ENCODE assay signal across 8 mouse cellular contexts in the genomic region with DNA sequence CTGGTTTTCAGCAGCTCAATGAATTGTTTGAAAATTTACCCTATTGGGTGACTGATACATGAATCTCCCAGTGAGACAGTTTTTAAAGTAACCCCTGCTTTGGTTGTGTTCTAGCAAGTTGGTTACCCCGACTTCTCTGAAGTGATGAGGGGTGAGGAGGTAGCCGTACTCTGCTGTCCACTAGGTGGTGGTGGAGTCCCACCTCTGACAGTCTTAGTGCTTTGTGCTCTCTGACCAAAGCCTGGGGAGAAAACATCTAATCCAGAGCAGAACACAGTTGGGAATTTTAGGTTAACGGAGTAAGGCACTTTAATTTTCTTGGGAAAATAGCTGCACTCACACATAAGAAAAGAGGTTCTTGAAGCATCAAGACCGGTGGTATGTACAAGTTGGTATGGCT.
DNase-seq lines count a peak whose midpoint lies in the region; ATAC-seq and TF ChIP-seq lines count a peak whose summit lies in the region.

No protein-coding gene starts in this region.

- DNase-seq in thymus, adult 2 months: peak; percentile 2
- no peak for DNase-seq in thymus, postnatal 0 days (ENCODE audit: low spot score)
- DNase-seq in cerebellum, adult 2 months: peak; percentile 72 to 77
- DNase-seq in kidney, postnatal 36 days: peak; percentile 49 to 75
- peak; percentile 80 for DNase-seq in lung, embryonic 14.5 days
- peak; percentile 30 for DNase-seq in retina, postnatal 7 days (ENCODE audit: low read depth, low spot score)

- H3K4me3 ChIP-seq in thymus, adult 2 months (ENCODE audit: control insufficient read depth, insufficient read depth, low read length): no peak overlapping the region
- no peak overlapping the region for H3K4me3 ChIP-seq in cerebellum, adult 2 months (replicated peaks; ENCODE audit: insufficient read depth, low read depth, low read length)
- no peak overlapping the region for H3K4me3 ChIP-seq in forebrain, embryonic 16.5 days (replicated peaks; ENCODE audit: low read length)
- no peak overlapping the region for H3K4me3 ChIP-seq in lung, embryonic 14.5 days (ENCODE audit: low read depth, low read length)

- ATAC-seq in forebrain, embryonic 16.5 days: peak; percentile 85
- peak; percentile 49; the same call in 1 of the 2 replicates for ATAC-seq in lung, embryonic 14.5 days (ENCODE audit: insufficient read depth)
- no peak for ATAC-seq in inflammation-experienced regulatory T-cells, adult 6 months

- TF ChIP-seq POLR2A in thymus, adult 2 months (IDR thresholded peaks at IDR 0.05; ENCODE audit: control insufficient read depth, extremely low read depth, insufficient read depth, low read length, poor library complexity): no peak
- TF ChIP-seq POLR2A in cerebellum, adult 2 months (IDR thresholded peaks at IDR 0.05; ENCODE audit: borderline replicate concordance, insufficient read depth, low read length): no peak

- no peaks in the 10 kb centered on the region for H3K27me3 ChIP-seq in thymus, adult 2 months (ENCODE audit: control insufficient read depth, insufficient read depth, low read length)
- H3K27me3 ChIP-seq in cerebellum, adult 2 months (ENCODE audit: control insufficient read depth, insufficient read depth, low read length): no peaks in the 10 kb centered on the region
- no peaks in the 10 kb centered on the region for H3K27me3 ChIP-seq in forebrain, embryonic 16.5 days (replicated peaks; ENCODE audit: control insufficient read depth, insufficient read depth, low read length)
- no peaks in the 10 kb centered on the region for H3K27me3 ChIP-seq in lung, embryonic 14.5 days (ENCODE audit: insufficient read depth, low read length)

- H3K9me3 ChIP-seq in forebrain, embryonic 16.5 days (ENCODE audit: control insufficient read depth, low read length): no peaks in the 10 kb centered on the region
- H3K9me3 ChIP-seq in lung, embryonic 14.5 days (ENCODE audit: low read depth, low read length): no peaks in the 10 kb centered on the region

- no peak overlapping the region for H3K4me2 ChIP-seq in forebrain, embryonic 16.5 days (ENCODE audit: low read length)
- no peak overlapping the region for H3K4me2 ChIP-seq in lung, embryonic 14.5 days

- H3K9ac ChIP-seq in forebrain, embryonic 16.5 days (replicated peaks; ENCODE audit: low read depth, low read length): no peak overlapping the region
- H3K9ac ChIP-seq in lung, embryonic 14.5 days: no peak overlapping the region

- TF ChIP-seq CTCF in thymus, adult 2 months (IDR thresholded peaks at IDR 0.05; ENCODE audit: borderline replicate concordance, control insufficient read depth, extremely low read depth, insufficient read depth, low read length, poor library complexity): no peak
- peak; percentile 97 for TF ChIP-seq CTCF in cerebellum, adult 2 months (IDR thresholded peaks at IDR 0.05; ENCODE audit: borderline replicate concordance, insufficient read depth, low read depth, low read length)
- TF ChIP-seq CTCF in lung, embryonic 14.5 days (IDR thresholded peaks at IDR 0.05; ENCODE audit: low read depth): peak; percentile 83

- H3K36me3 ChIP-seq in thymus, adult 2 months (ENCODE audit: control insufficient read depth, insufficient read depth, low read length): no peaks in the 10 kb centered on the region
- no peaks in the 10 kb centered on the region for H3K36me3 ChIP-seq in forebrain, embryonic 16.5 days (ENCODE audit: control insufficient read depth, insufficient read depth)
- H3K36me3 ChIP-seq in lung, embryonic 14.5 days (ENCODE audit: insufficient read depth): no peaks in the 10 kb centered on the region

- 38% methylated on average over 4 of the region's 4 CpGs for WGBS in thymus, adult 2 months
- WGBS in cerebellum, adult 2 months: 16% methylated on average over 4 of the region's 4 CpGs
- WGBS in forebrain, embryonic 16.5 days: 23% methylated on average over 4 of the region's 4 CpGs
- 27% methylated on average over 4 of the region's 4 CpGs for WGBS in lung, embryonic 14.5 days

- no peaks in the 10 kb centered on the region for H3K4me1 ChIP-seq in thymus, adult 2 months (replicated peaks; ENCODE audit: control insufficient read depth, insufficient read depth, low read length)
- 0 out of 2 replicates have a peak, but pooled peaks cover 3% of the 10 kb centered on the region for H3K4me1 ChIP-seq in cerebellum, adult 2 months (ENCODE audit: control insufficient read depth, insufficient read depth, low read length)
- no peaks in the 10 kb centered on the region for H3K4me1 ChIP-seq in forebrain, embryonic 16.5 days (replicated peaks; ENCODE audit: control insufficient read depth, insufficient read depth, low read length)
- H3K4me1 ChIP-seq in lung, embryonic 14.5 days (ENCODE audit: insufficient read depth): no peaks in the 10 kb centered on the region

- H3K27ac ChIP-seq in thymus, adult 2 months (ENCODE audit: control insufficient read depth, insufficient read depth, low read length): no peak overlapping the region
- no peak overlapping the region for H3K27ac ChIP-seq in cerebellum, adult 2 months (ENCODE audit: insufficient read depth, low read length)
- no peak overlapping the region for H3K27ac ChIP-seq in forebrain, embryonic 16.5 days (ENCODE audit: low read length)
- H3K27ac ChIP-seq in lung, embryonic 14.5 days (ENCODE audit: low read depth): no peak overlapping the region
